8 mouse cellular contexts compared by ENCODE assay signal in the genomic region with DNA sequence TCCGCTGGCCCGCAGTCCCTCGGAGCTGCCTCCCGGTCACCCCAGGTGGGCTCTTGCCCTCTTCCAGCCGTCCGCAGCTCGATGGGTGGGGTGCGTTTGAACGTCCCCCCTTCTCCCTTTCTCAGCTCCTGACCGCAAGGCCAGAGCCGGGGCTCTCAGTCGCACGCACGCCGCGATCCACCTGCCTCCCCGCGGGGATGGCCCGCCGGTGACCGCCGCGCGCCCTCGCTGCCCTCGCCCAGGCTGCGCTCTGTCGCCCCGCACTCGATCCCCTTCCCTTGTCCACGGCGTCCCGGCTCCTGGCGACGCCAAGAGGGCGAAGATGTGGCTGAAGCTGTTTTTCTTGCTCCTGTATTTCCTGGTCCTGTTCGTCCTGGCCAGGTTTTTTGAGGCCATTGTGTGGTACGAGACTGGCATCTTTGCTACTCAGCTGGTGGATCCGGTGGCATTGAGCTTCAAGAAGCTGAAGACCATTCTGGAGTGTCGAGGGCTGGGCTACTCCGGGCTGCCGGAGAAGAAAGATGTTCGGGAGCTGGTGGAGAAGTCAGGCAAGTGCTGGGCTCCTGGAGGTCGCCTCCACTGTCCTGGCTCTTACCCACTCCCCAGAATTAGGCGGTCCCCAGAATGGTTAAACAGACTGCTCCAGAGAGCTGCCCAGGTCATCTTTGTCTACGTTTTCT. TPM values are rescaled to one million over a fixed set of nuclear protein-coding genes. Genes with fewer than 3 reads are reported as not detected.
DNase-seq lines count a peak whose midpoint lies in the region; ATAC-seq and TF ChIP-seq lines count a peak whose summit lies in the region.

No protein-coding gene starts in this region.

- H3K9me3 ChIP-seq in embryonic facial prominence, embryonic 13.5 days, result no peaks in the 10 kb centered on the region
- no peaks in the 10 kb centered on the region for H3K9me3 ChIP-seq in heart, embryonic 13.5 days
- H3K9me3 ChIP-seq in liver, embryonic 16.5 days (replicated peaks; ENCODE audit: control insufficient read depth, low read length), result no peaks in the 10 kb centered on the region
- no peaks in the 10 kb centered on the region for H3K9me3 ChIP-seq in neural tube, embryonic 11.5 days (ENCODE audit: control insufficient read depth, low read length)

- no peak for TF ChIP-seq POLR2A in bone marrow, adult 2 months (IDR thresholded peaks at IDR 0.05; ENCODE audit: borderline replicate concordance, control insufficient read depth, low read depth, low read length)

- DNase-seq in ES-CJ7 (ENCODE audit: low read depth, low spot score), result peak; percentile 20
- peak; percentile 68 for DNase-seq in kidney, postnatal 10 days
- DNase-seq in neural tube, embryonic 11.5 days (ENCODE audit: low spot score), result peak; percentile 70
- peak; percentile 37 for DNase-seq in thymus, postnatal 0 days (ENCODE audit: low spot score)

- peak overlapping the region; percentile 84 for H3K4me2 ChIP-seq in embryonic facial prominence, embryonic 13.5 days
- peak overlapping the region; percentile 91 for H3K4me2 ChIP-seq in heart, embryonic 13.5 days
- H3K4me2 ChIP-seq in liver, embryonic 16.5 days (ENCODE audit: low read depth, low read length), result peak overlapping the region; percentile 78
- H3K4me2 ChIP-seq in neural tube, embryonic 11.5 days (ENCODE audit: low read depth), result peak overlapping the region; percentile 77

- no peaks in the 10 kb centered on the region for H3K4me1 ChIP-seq in bone marrow, adult 2 months (ENCODE audit: control insufficient read depth, insufficient read depth, low read length)
- peaks cover 20% of the 10 kb centered on the region for H3K4me1 ChIP-seq in embryonic facial prominence, embryonic 13.5 days
- peaks cover 19% of the 10 kb centered on the region for H3K4me1 ChIP-seq in heart, embryonic 13.5 days
- peaks cover 2% of the 10 kb centered on the region; the same call in 1 of the 2 replicates for H3K4me1 ChIP-seq in liver, embryonic 16.5 days (ENCODE audit: control insufficient read depth, low read depth, low read length)
- H3K4me1 ChIP-seq in neural tube, embryonic 11.5 days (ENCODE audit: control insufficient read depth, insufficient read depth, low read length), result 0 out of 2 replicates have a peak, but pooled peaks cover 3% of the 10 kb centered on the region

- WGBS in bone marrow, adult 2 months, result under 1% methylated on average over 46 of the region's 46 CpGs
- 0% methylated on average over 46 of the region's 46 CpGs for WGBS in embryonic facial prominence, embryonic 13.5 days
- WGBS in heart, embryonic 13.5 days, result under 1% methylated on average over 41 of the region's 46 CpGs
- under 1% methylated on average over 46 of the region's 46 CpGs for WGBS in liver, embryonic 16.5 days (ENCODE audit: insufficient replicate concordance)
- 0% methylated on average over 46 of the region's 46 CpGs for WGBS in neural tube, embryonic 11.5 days

- H3K27me3 ChIP-seq in embryonic facial prominence, embryonic 13.5 days, result no peaks in the 10 kb centered on the region
- no peaks in the 10 kb centered on the region for H3K27me3 ChIP-seq in heart, embryonic 13.5 days (replicated peaks)
- no peaks in the 10 kb centered on the region; the same call in 1 of the 2 replicates for H3K27me3 ChIP-seq in liver, embryonic 16.5 days (ENCODE audit: control insufficient read depth, insufficient read depth, low read depth, low read length)
- H3K27me3 ChIP-seq in neural tube, embryonic 11.5 days (ENCODE audit: control insufficient read depth, insufficient read depth, low read length), result no peaks in the 10 kb centered on the region

- H3K36me3 ChIP-seq in embryonic facial prominence, embryonic 13.5 days, result peaks cover 8% of the 10 kb centered on the region; the same call in 1 of the 2 replicates
- H3K36me3 ChIP-seq in heart, embryonic 13.5 days, result peaks cover 25% of the 10 kb centered on the region
- no peaks in the 10 kb centered on the region for H3K36me3 ChIP-seq in liver, embryonic 16.5 days (ENCODE audit: control insufficient read depth, insufficient read depth)
- H3K36me3 ChIP-seq in neural tube, embryonic 11.5 days (ENCODE audit: control insufficient read depth, insufficient read depth, low read length), result no peaks in the 10 kb centered on the region

- H3K27ac ChIP-seq in bone marrow, adult 2 months (ENCODE audit: control insufficient read depth, insufficient read depth, low read depth, low read length, poor library complexity), result peak overlapping the region; percentile 98
- H3K27ac ChIP-seq in embryonic facial prominence, embryonic 13.5 days, result peak overlapping the region; percentile 98
- peak overlapping the region; percentile 99 for H3K27ac ChIP-seq in heart, embryonic 13.5 days (replicated peaks)
- H3K27ac ChIP-seq in liver, embryonic 16.5 days (ENCODE audit: low read length), result peak overlapping the region; percentile 94
- H3K27ac ChIP-seq in neural tube, embryonic 11.5 days (ENCODE audit: low read depth, low read length), result peak overlapping the region; percentile 98

- no peak; the same call in none of the 2 replicates for ATAC-seq in embryonic facial prominence, embryonic 13.5 days (ENCODE audit: insufficient number of reproducible peaks, insufficient read depth, low FRiP score, low TSS enrichment, low read depth)
- ATAC-seq in heart, embryonic 13.5 days (ENCODE audit: extremely low read depth, insufficient number of reproducible peaks, low FRiP score, low TSS enrichment), result peak; percentile 53
- peak; percentile 30 for ATAC-seq in liver, embryonic 16.5 days (ENCODE audit: low read depth)
- peak; percentile 13 for ATAC-seq in neural tube, embryonic 11.5 days (ENCODE audit: insufficient read depth, low FRiP score, low TSS enrichment)

- TF ChIP-seq CTCF in bone marrow, adult 2 months (IDR thresholded peaks at IDR 0.05; ENCODE audit: control insufficient read depth, insufficient read depth, low read length), result no peak

- H3K4me3 ChIP-seq in bone marrow, adult 2 months (replicated peaks; ENCODE audit: control insufficient read depth, low read depth, low read length), result peak overlapping the region; percentile 89
- peak overlapping the region; percentile 90 for H3K4me3 ChIP-seq in embryonic facial prominence, embryonic 13.5 days
- peak overlapping the region; percentile 92 for H3K4me3 ChIP-seq in heart, embryonic 13.5 days
- H3K4me3 ChIP-seq in liver, embryonic 16.5 days (ENCODE audit: low read depth, low read length), result peak overlapping the region; percentile 90
- H3K4me3 ChIP-seq in neural tube, embryonic 11.5 days (ENCODE audit: low read depth, low read length), result peak overlapping the region; percentile 85

- H3K9ac ChIP-seq in embryonic facial prominence, embryonic 13.5 days, result peak overlapping the region; percentile 98
- H3K9ac ChIP-seq in heart, embryonic 13.5 days, result peak overlapping the region; percentile 98
- H3K9ac ChIP-seq in liver, embryonic 16.5 days (ENCODE audit: low read depth, low read length), result peak overlapping the region; percentile 98
- H3K9ac ChIP-seq in neural tube, embryonic 11.5 days (ENCODE audit: low read length), result peak overlapping the region; percentile 98

RNA-seq across cellular contexts. Expression of a gene that starts 0.8 kb away (rescaled TPM):
- polyA plus RNA-seq in bone marrow, adult 2 months (2011; ENCODE audit: insufficient read depth, insufficient read length, low replicate concordance, missing spikeins), result 2.2 and 4.1 TPM in 2 replicates
- polyA plus RNA-seq in embryonic facial prominence, embryonic 13.5 days (2015; fragmentation: Nextera tagmentation; extraction: Ambion mirVana), result 14.0 and 16.3 TPM in 2 replicates
- polyA plus RNA-seq in heart, embryonic 13.5 days (2015; fragmentation: Nextera tagmentation; extraction: Ambion mirVana), result 10.8 and 13.4 TPM in 2 replicates
- 3.8 and 6.5 TPM in 2 replicates for polyA plus RNA-seq in liver, embryonic 16.5 days (2015; fragmentation: Nextera tagmentation; extraction: Ambion mirVana)
- 18.6 and 19.4 TPM in 2 replicates for polyA plus RNA-seq in neural tube, embryonic 11.5 days (2014; fragmentation: Nextera tagmentation; extraction: Ambion mirVana)
- polyA plus RNA-seq in thymus, postnatal 0 days (2015; fragmentation: Nextera tagmentation; extraction: Ambion mirVana), result 12.1 and 13.8 TPM in 2 replicates

RNA-seq across cellular contexts. Expression of a gene that starts 49.1 kb away (rescaled TPM):
- 142 and 180 TPM in 2 replicates for polyA plus RNA-seq in bone marrow, adult 2 months (2011; ENCODE audit: insufficient read depth, insufficient read length, low replicate concordance, missing spikeins)
- polyA plus RNA-seq in embryonic facial prominence, embryonic 13.5 days (2015; fragmentation: Nextera tagmentation; extraction: Ambion mirVana), result 56.7 and 60.5 TPM in 2 replicates
- polyA plus RNA-seq in heart, embryonic 13.5 days (2015; fragmentation: Nextera tagmentation; extraction: Ambion mirVana), result 58.1 and 61.6 TPM in 2 replicates
- polyA plus RNA-seq in liver, embryonic 16.5 days (2015; fragmentation: Nextera tagmentation; extraction: Ambion mirVana), result 30.4 and 31.2 TPM in 2 replicates
- polyA plus RNA-seq in neural tube, embryonic 11.5 days (2014; fragmentation: Nextera tagmentation; extraction: Ambion mirVana), result 53.7 and 54.3 TPM in 2 replicates
- 58.1 and 60.8 TPM in 2 replicates for polyA plus RNA-seq in thymus, postnatal 0 days (2015; fragmentation: Nextera tagmentation; extraction: Ambion mirVana)

RNA-seq across cellular contexts. Expression of a gene that starts 54.0 kb away (rescaled TPM):
- polyA plus RNA-seq in bone marrow, adult 2 months (2011; ENCODE audit: insufficient read depth, insufficient read length, low replicate concordance, missing spikeins), result 21.4 and 22.6 TPM in 2 replicates
- 10.6 and 13.0 TPM in 2 replicates for polyA plus RNA-seq in embryonic facial prominence, embryonic 13.5 days (2015; fragmentation: Nextera tagmentation; extraction: Ambion mirVana)
- polyA plus RNA-seq in heart, embryonic 13.5 days (2015; fragmentation: Nextera tagmentation; extraction: Ambion mirVana), result 6.4 and 7.5 TPM in 2 replicates
- polyA plus RNA-seq in liver, embryonic 16.5 days (2015; fragmentation: Nextera tagmentation; extraction: Ambion mirVana), result 5.2 and 5.9 TPM in 2 replicates
- polyA plus RNA-seq in neural tube, embryonic 11.5 days (2014; fragmentation: Nextera tagmentation; extraction: Ambion mirVana), result 9.7 and 13.0 TPM in 2 replicates
- 311 and 342 TPM in 2 replicates for polyA plus RNA-seq in thymus, postnatal 0 days (2015; fragmentation: Nextera tagmentation; extraction: Ambion mirVana)

Comparison
In these comparisons a context has a peak if more than half of its experiments do, and no peak if none do; other contexts are left out.
1. DNase-seq: peak in every context shown above with its lines; median percentile 70 in neural tube, embryonic 11.5 days; 68 in kidney, postnatal 10 days; 37 in thymus, postnatal 0 days; 20 in ES-CJ7.
2. RNA of a gene that starts 54.0 kb away (polyA plus RNA-seq): 311 to 342 TPM in thymus, postnatal 0 days; 21.4 to 22.6 TPM in bone marrow, adult 2 months, 10.6 to 13.0 TPM in embryonic facial prominence, embryonic 13.5 days, 9.7 to 13.0 TPM in neural tube, embryonic 11.5 days, 6.4 to 7.5 TPM in heart, embryonic 13.5 days and 5.2 to 5.9 TPM in liver, embryonic 16.5 days; every median in the first group is over 10 times any median in the second.
3. Peak in every context shown above with its lines, with median percentiles within 50 percentile points of each other: H3K27ac ChIP-seq, H3K4me3 ChIP-seq, H3K4me2 ChIP-seq and H3K9ac ChIP-seq.